ENCODE assay signal across 26 mouse cellular contexts in the genomic region with DNA sequence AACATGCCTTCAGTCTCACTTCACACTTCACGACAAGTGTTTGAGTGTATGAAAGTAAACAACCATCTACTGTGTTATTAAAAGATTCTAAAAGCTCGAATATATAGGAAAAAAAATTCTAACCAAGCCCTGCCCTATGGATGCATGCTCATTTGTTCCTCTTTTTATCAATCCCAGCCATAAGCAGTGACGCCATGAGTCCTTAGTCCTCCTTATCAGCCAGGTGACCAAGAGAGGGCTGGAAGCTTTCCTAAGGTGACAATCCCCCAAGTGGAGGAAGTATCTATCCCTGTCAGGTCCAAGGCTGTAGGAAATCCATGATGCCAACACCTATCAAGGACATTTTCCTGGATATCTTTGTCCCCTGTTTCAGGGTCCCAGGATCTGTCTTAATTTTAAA. TPM values are rescaled to one million over a fixed set of nuclear protein-coding genes. Genes with fewer than 3 reads are reported as not detected.
DNase-seq lines count a peak whose midpoint lies in the region; ATAC-seq and TF ChIP-seq lines count a peak whose summit lies in the region.
"Had no signal": no experiment of that assay in that cellular context is flagged by ENCODE, and none has a peak within 500 bp of the region (broad histone marks: within the 10 kb centered on the region; RNA-seq: fewer than 3 reads in every experiment).

No protein-coding gene starts in this region.

- intact Hi-C loops in heart, postnatal 10 days (cut with DNase I) = no loop called here
- intact Hi-C loops in left cerebral cortex, postnatal 4 days (cut with DNase I) = no loop called here
- intact Hi-C loops in left cerebral cortex, postnatal 14 days (cut with DNase I) = no loop called here

- ATAC-seq in stomach, embryonic 15.5 days (ENCODE audit: insufficient read depth, low FRiP score, low read depth) = peak; percentile 74; the same call in 1 of the 2 replicates
- no peak for ATAC-seq in stomach, postnatal 0 days (ENCODE audit: low FRiP score, low TSS enrichment)
- ATAC-seq in liver, embryonic 14.5 days (ENCODE audit: insufficient read depth) = peak; percentile 83
- ATAC-seq: forebrain, postnatal 0 days; intestine, embryonic 15.5 days; midbrain, embryonic 16.5 days had no signal

- no peak for DNase-seq in heart, embryonic 10.5 days (ENCODE audit: low spot score)
- no peak for DNase-seq in heart, postnatal 10 days
- DNase-seq in stomach, postnatal 0 days (ENCODE audit: low spot score) = no peak
- DNase-seq in liver, embryonic 14.5 days (ENCODE audit: low read depth in 3 of 3, low spot score in 3 of 3) = peak in 2 of 3 experiments; percentile 41 to 81
- DNase-seq in left cerebral cortex, postnatal 4 days = no peak
- no peak for DNase-seq in layer of hippocampus, postnatal 36 days
- no peak for DNase-seq in left cerebral cortex, postnatal 14 days (ENCODE audit: low spot score in 2 of 2)
- DNase-seq: adrenal gland, postnatal 14 days; cerebellum, adult 11 months; cerebellum, adult 9-11 months; forebrain, postnatal 0 days; heart, postnatal 4 days; kidney, adult 8-10 months; kidney, postnatal 10 days; lung, postnatal 4 days; retina, postnatal 1 day had no signal

- WGBS in heart, embryonic 10.5 days = 58% methylated on average over 3 of the region's 3 CpGs
- 60% methylated on average over 3 of the region's 3 CpGs for WGBS in stomach, embryonic 15.5 days
- 46% methylated on average over 3 of the region's 3 CpGs for WGBS in stomach, postnatal 0 days
- 20% methylated on average over 3 of the region's 3 CpGs for WGBS in liver, embryonic 14.5 days (ENCODE audit: insufficient replicate concordance)

- TF ChIP-seq CTCF in stomach, postnatal 0 days (IDR thresholded peaks at IDR 0.05; ENCODE audit: low read depth) = no peak
- no peak for TF ChIP-seq CTCF in liver, embryonic 14.5 days (IDR thresholded peaks at IDR 0.05; ENCODE audit: low read depth)

- no peaks in the 10 kb centered on the region for H3K36me3 ChIP-seq in heart, embryonic 10.5 days
- no peaks in the 10 kb centered on the region for H3K36me3 ChIP-seq in stomach, embryonic 15.5 days
- no peaks in the 10 kb centered on the region for H3K36me3 ChIP-seq in stomach, postnatal 0 days (ENCODE audit: control insufficient read depth, insufficient read depth, low read length)
- H3K36me3 ChIP-seq in liver, embryonic 14.5 days (replicated peaks; ENCODE audit: control insufficient read depth, insufficient read depth, low read depth) = no peaks in the 10 kb centered on the region
- H3K36me3 ChIP-seq: embryonic facial prominence, embryonic 10.5 days; hindbrain, embryonic 15.5 days; intestine, embryonic 15.5 days; limb, embryonic 13.5 days; lung, embryonic 15.5 days; midbrain, embryonic 10.5 days; neural tube, embryonic 13.5 days had no signal

- TF ChIP-seq EP300 in stomach, postnatal 0 days (optimal IDR thresholded peaks at IDR 0.05) = no peak
- peak; percentile 78 for TF ChIP-seq EP300 in liver, embryonic 14.5 days (IDR thresholded peaks at IDR 0.05; ENCODE audit: low read depth)

- H3K4me3 ChIP-seq in heart, embryonic 10.5 days = no peak overlapping the region
- H3K4me3 ChIP-seq in stomach, embryonic 15.5 days (replicated peaks) = no peak overlapping the region
- no peak overlapping the region for H3K4me3 ChIP-seq in stomach, postnatal 0 days (ENCODE audit: low read depth, low read length)
- no peak overlapping the region for H3K4me3 ChIP-seq in liver, embryonic 14.5 days (ENCODE audit: insufficient read depth in 1 of 2, low read depth in 2 of 2, low read length in 2 of 2)
- H3K4me3 ChIP-seq: embryonic facial prominence, embryonic 10.5 days; hindbrain, embryonic 15.5 days; intestine, embryonic 15.5 days; limb, embryonic 13.5 days; lung, embryonic 15.5 days; midbrain, embryonic 10.5 days; myocyte; neural tube, embryonic 13.5 days had no signal

- peak overlapping the region; percentile 69; the same call in 1 of the 2 replicates for H3K27ac ChIP-seq in heart, embryonic 10.5 days
- H3K27ac ChIP-seq in stomach, embryonic 15.5 days = no peak overlapping the region
- H3K27ac ChIP-seq in stomach, postnatal 0 days (replicated peaks) = no peak overlapping the region
- peak overlapping the region; percentile 93 for H3K27ac ChIP-seq in liver, embryonic 14.5 days
- H3K27ac ChIP-seq: embryonic facial prominence, embryonic 10.5 days; hindbrain, embryonic 15.5 days; intestine, embryonic 15.5 days; limb, embryonic 13.5 days; lung, embryonic 15.5 days; midbrain, embryonic 10.5 days; neural tube, embryonic 13.5 days had no signal

- H3K9ac ChIP-seq in stomach, embryonic 15.5 days = no peak overlapping the region
- no peak overlapping the region for H3K9ac ChIP-seq in stomach, postnatal 0 days (ENCODE audit: low read length)
- peak overlapping the region; percentile 27; the same call in 1 of the 2 replicates for H3K9ac ChIP-seq in liver, embryonic 14.5 days (replicated peaks)
- H3K9ac ChIP-seq: forebrain, postnatal 0 days; hindbrain, embryonic 15.5 days; intestine, embryonic 15.5 days; limb, embryonic 13.5 days; lung, embryonic 15.5 days; neural tube, embryonic 13.5 days had no signal

- no peak overlapping the region for H3K4me2 ChIP-seq in stomach, embryonic 15.5 days
- no peak overlapping the region for H3K4me2 ChIP-seq in stomach, postnatal 0 days (replicated peaks; ENCODE audit: low read depth)
- peak overlapping the region; percentile 46 for H3K4me2 ChIP-seq in liver, embryonic 14.5 days (ENCODE audit: low read depth)
- H3K4me2 ChIP-seq: hindbrain, embryonic 15.5 days; intestine, embryonic 15.5 days; limb, embryonic 13.5 days; lung, embryonic 15.5 days; neural tube, embryonic 13.5 days had no signal

- H3K9me3 ChIP-seq in heart, embryonic 10.5 days = no peaks in the 10 kb centered on the region
- H3K9me3 ChIP-seq in stomach, embryonic 15.5 days = no peaks in the 10 kb centered on the region
- no peaks in the 10 kb centered on the region for H3K9me3 ChIP-seq in stomach, postnatal 0 days (ENCODE audit: control insufficient read depth, low read length)
- H3K9me3 ChIP-seq in liver, embryonic 14.5 days (ENCODE audit: control insufficient read depth, low read length) = no peaks in the 10 kb centered on the region
- H3K9me3 ChIP-seq: embryonic facial prominence, embryonic 10.5 days; hindbrain, embryonic 15.5 days; intestine, embryonic 15.5 days; limb, embryonic 13.5 days; lung, embryonic 15.5 days; midbrain, embryonic 10.5 days; neural tube, embryonic 13.5 days had no signal

- peaks cover 21% of the 10 kb centered on the region for H3K4me1 ChIP-seq in heart, embryonic 10.5 days
- no peaks in the 10 kb centered on the region for H3K4me1 ChIP-seq in stomach, embryonic 15.5 days
- H3K4me1 ChIP-seq in stomach, postnatal 0 days (replicated peaks; ENCODE audit: control insufficient read depth, insufficient read depth) = no peaks in the 10 kb centered on the region
- peaks cover 59 to 61% of the 10 kb centered on the region in 2 experiments for H3K4me1 ChIP-seq in liver, embryonic 14.5 days (replicated peaks; ENCODE audit: control insufficient read depth in 2 of 2, insufficient read depth in 2 of 2, low read length in 1 of 2)
- H3K4me1 ChIP-seq: embryonic facial prominence, embryonic 10.5 days; intestine, embryonic 15.5 days; lung, embryonic 15.5 days; neural tube, embryonic 13.5 days had no signal

- no peaks in the 10 kb centered on the region for H3K27me3 ChIP-seq in heart, embryonic 10.5 days (ENCODE audit: insufficient read depth, poor library complexity, severe bottlenecking)
- no peaks in the 10 kb centered on the region for H3K27me3 ChIP-seq in stomach, embryonic 15.5 days (replicated peaks)
- H3K27me3 ChIP-seq in stomach, postnatal 0 days (ENCODE audit: control insufficient read depth, insufficient read depth, low read length) = no peaks in the 10 kb centered on the region
- no peaks in the 10 kb centered on the region for H3K27me3 ChIP-seq in liver, embryonic 14.5 days (ENCODE audit: control insufficient read depth, insufficient read depth, low read length)
- H3K27me3 ChIP-seq: hindbrain, embryonic 15.5 days; intestine, embryonic 15.5 days; limb, embryonic 13.5 days; lung, embryonic 15.5 days; neural tube, embryonic 13.5 days had no signal

RNA-seq across cellular contexts. Expression of a gene that starts 47.0 kb away (rescaled TPM):
- 5.2 and 6.5 TPM in 2 replicates for polyA plus RNA-seq in heart, embryonic 10.5 days (2016; fragmentation: Nextera tagmentation; extraction: Ambion mirVana)
- 1 to 10 TPM; 2.6 to 3.0 TPM for total RNA-seq in heart, postnatal 10 days (2021)
- 7.8 and 8.1 TPM in 2 replicates for polyA plus RNA-seq in stomach, embryonic 15.5 days (2015; fragmentation: Nextera tagmentation; extraction: Ambion mirVana)
- 4.2 and 4.5 TPM in 2 replicates for polyA plus RNA-seq in stomach, postnatal 0 days (2015; fragmentation: Nextera tagmentation; extraction: Ambion mirVana)
- polyA plus RNA-seq in liver, embryonic 14.5 days (2012; rRNA removed) = 3.5 and 4.2 TPM in 2 replicates
- polyA plus RNA-seq in liver, embryonic 14.5 days (2014; fragmentation: Nextera tagmentation; extraction: Ambion mirVana) = 4.6 and 5.3 TPM in 2 replicates
- 100 to 1,000 TPM; 191 to 231 TPM for total RNA-seq in left cerebral cortex, postnatal 4 days (2021)
- 100 to 1,000 TPM; 226 to 238 TPM for total RNA-seq in layer of hippocampus, postnatal 36 days (2021)
- total RNA-seq in left cerebral cortex, postnatal 14 days (2021) = 100 to 1,000 TPM; 164 to 190 TPM

Comparison
In these comparisons a context has a peak if more than half of its experiments do, and no peak if none do; other contexts are left out.
1. DNase-seq: peak in liver, embryonic 14.5 days (2 of 3); none in heart, embryonic 10.5 days (single experiment), heart, postnatal 10 days (0 of 2), stomach, postnatal 0 days (single experiment), left cerebral cortex, postnatal 4 days (single experiment), layer of hippocampus, postnatal 36 days (0 of 2) and left cerebral cortex, postnatal 14 days (0 of 2).
2. H3K27ac ChIP-seq: peak in heart, embryonic 10.5 days (single experiment) and liver, embryonic 14.5 days (single experiment); none in stomach, embryonic 15.5 days (single experiment) and stomach, postnatal 0 days (single experiment).
3. RNA of a gene that starts 47.0 kb away (total RNA-seq): 226 to 238 TPM in layer of hippocampus, postnatal 36 days, 191 to 231 TPM in left cerebral cortex, postnatal 4 days and 164 to 190 TPM in left cerebral cortex, postnatal 14 days; 2.6 to 3.0 TPM in heart, postnatal 10 days; every median in the first group is over 10 times any median in the second.